17 mouse cellular contexts compared by ENCODE assay signal in the genomic region with DNA sequence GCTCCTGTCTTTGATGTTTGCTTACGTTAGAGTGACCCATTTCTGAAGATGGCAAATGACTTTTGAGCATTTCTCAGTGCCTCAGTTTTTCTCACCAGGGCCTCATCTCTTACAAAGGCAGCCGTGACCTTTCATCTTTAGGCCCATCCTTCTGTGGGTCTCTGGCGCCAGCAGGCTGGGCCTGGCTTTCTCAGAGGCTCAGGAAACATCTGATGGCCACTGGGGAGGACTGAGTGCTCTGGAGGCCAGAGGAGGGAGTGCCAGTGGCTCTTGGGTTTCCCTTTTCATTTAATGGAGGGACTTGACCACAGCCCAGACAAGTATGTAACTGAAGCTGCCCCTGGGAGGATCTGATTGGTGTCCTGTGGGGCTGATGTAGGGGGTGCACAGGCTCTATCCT. TPM values are rescaled to one million over a fixed set of nuclear protein-coding genes. Genes with fewer than 3 reads are reported as not detected.
DNase-seq lines count a peak whose midpoint lies in the region; ATAC-seq and TF ChIP-seq lines count a peak whose summit lies in the region.
"Had no signal": no experiment of that assay in that cellular context is flagged by ENCODE, and none has a peak within 500 bp of the region (broad histone marks: within the 10 kb centered on the region; RNA-seq: fewer than 3 reads in every experiment).

No protein-coding gene starts in this region.

- DNase-seq in gastrocnemius, adult 2 months: no peak
- DNase-seq in gastrocnemius, postnatal 10 days: no peak
- no peak for DNase-seq in kidney, adult 9 months
- no peak for DNase-seq in intestine, embryonic 14.5 days (ENCODE audit: low spot score)
- no peak for DNase-seq in layer of hippocampus, postnatal 25 days (ENCODE audit: extremely low spot score in 1 of 2, low spot score in 1 of 2)
- DNase-seq: adrenal gland, adult 2 months; cerebellum, adult 9-11 months; gastrocnemius, postnatal 36 days had no signal

- TF ChIP-seq POLR2A in myocyte (IDR thresholded peaks at IDR 0.05; ENCODE audit: insufficient read length, low read depth): no peak

- peaks cover 88% of the 10 kb centered on the region for H3K79me2 ChIP-seq in myocyte (ENCODE audit: control insufficient read depth, insufficient read depth)

- intact Hi-C loops in gastrocnemius, adult 2 months (cut with DNase I): no loop called here

- H3K27ac ChIP-seq in gastrocnemius, adult 2 months: peak overlapping the region; percentile 20; the same call in 1 of the 2 replicates
- H3K27ac ChIP-seq in kidney, embryonic 16.5 days (ENCODE audit: low read length): peak overlapping the region; percentile 53; the same call in 1 of the 2 replicates
- peak overlapping the region; percentile 33; the same call in 1 of the 2 replicates for H3K27ac ChIP-seq in intestine, embryonic 14.5 days (ENCODE audit: low read depth)
- H3K27ac ChIP-seq in neural tube, embryonic 15.5 days (replicated peaks): no peak overlapping the region
- H3K27ac ChIP-seq: hindbrain, embryonic 12.5 days; limb, embryonic 13.5 days; neural tube, embryonic 12.5 days had no signal

- ATAC-seq in kidney, embryonic 16.5 days (ENCODE audit: low FRiP score, low TSS enrichment): peak; percentile 17; the same call in 1 of the 2 replicates
- ATAC-seq in intestine, embryonic 14.5 days (replicated peaks; ENCODE audit: low FRiP score, low TSS enrichment, low read depth): no peak
- no peak for ATAC-seq in neural tube, embryonic 15.5 days (ENCODE audit: low FRiP score)
- ATAC-seq: lung, postnatal 0 days; midbrain, embryonic 16.5 days had no signal

- H3ac ChIP-seq in myocyte (ENCODE audit: control insufficient read depth, insufficient read length): no peak overlapping the region

- WGBS in kidney, embryonic 16.5 days: 39% methylated on average over 3 of the region's 3 CpGs
- 50% methylated on average over 3 of the region's 3 CpGs for WGBS in intestine, embryonic 14.5 days
- 57% methylated on average over 3 of the region's 3 CpGs for WGBS in neural tube, embryonic 15.5 days

- H3K36me3 ChIP-seq in kidney, embryonic 16.5 days (ENCODE audit: insufficient read depth, low read length): 0 out of 2 replicates have a peak, but pooled peaks cover 3% of the 10 kb centered on the region
- peaks cover 11% of the 10 kb centered on the region; the same call in 1 of the 2 replicates for H3K36me3 ChIP-seq in intestine, embryonic 14.5 days (ENCODE audit: control insufficient read depth, insufficient read depth, low read length)
- no peaks in the 10 kb centered on the region for H3K36me3 ChIP-seq in myocyte (ENCODE audit: control insufficient read depth, insufficient read depth)
- H3K36me3 ChIP-seq in neural tube, embryonic 15.5 days: no peaks in the 10 kb centered on the region
- H3K36me3 ChIP-seq: G1E had no signal

- no peak overlapping the region for H3K9ac ChIP-seq in kidney, embryonic 16.5 days (replicated peaks; ENCODE audit: low read length)
- H3K9ac ChIP-seq in intestine, embryonic 14.5 days (ENCODE audit: low read length): no peak overlapping the region
- H3K9ac ChIP-seq in neural tube, embryonic 15.5 days (replicated peaks): no peak overlapping the region
- H3K9ac ChIP-seq: hindbrain, embryonic 12.5 days; limb, embryonic 13.5 days; neural tube, embryonic 12.5 days had no signal

- H3K4me1 ChIP-seq in kidney, embryonic 16.5 days (ENCODE audit: insufficient read depth, low read length): peaks cover 73% of the 10 kb centered on the region
- H3K4me1 ChIP-seq in intestine, embryonic 14.5 days (replicated peaks; ENCODE audit: control insufficient read depth, insufficient read depth, low read length): peaks cover 39% of the 10 kb centered on the region
- H3K4me1 ChIP-seq in neural tube, embryonic 15.5 days: peaks cover 10% of the 10 kb centered on the region; the same call in 1 of the 2 replicates

- H3K4me2 ChIP-seq in kidney, embryonic 16.5 days (replicated peaks; ENCODE audit: low read depth, low read length): no peak overlapping the region
- peak overlapping the region; percentile 33; the same call in 1 of the 2 replicates for H3K4me2 ChIP-seq in intestine, embryonic 14.5 days (ENCODE audit: low read length)
- H3K4me2 ChIP-seq in myocyte (ENCODE audit: low read depth): peak overlapping the region; percentile 0
- no peak overlapping the region for H3K4me2 ChIP-seq in neural tube, embryonic 15.5 days
- H3K4me2 ChIP-seq: hindbrain, embryonic 12.5 days; limb, embryonic 13.5 days; neural tube, embryonic 12.5 days had no signal

- TF ChIP-seq CTCF in gastrocnemius, adult 2 months (IDR thresholded peaks at IDR 0.05): no peak

- no peaks in the 10 kb centered on the region for H3K9me3 ChIP-seq in kidney, embryonic 16.5 days (ENCODE audit: low read length)
- no peaks in the 10 kb centered on the region for H3K9me3 ChIP-seq in intestine, embryonic 14.5 days (ENCODE audit: control insufficient read depth, low read length)
- H3K9me3 ChIP-seq in neural tube, embryonic 15.5 days (replicated peaks): no peaks in the 10 kb centered on the region
- H3K9me3 ChIP-seq: G1E; hindbrain, embryonic 12.5 days; limb, embryonic 13.5 days; neural tube, embryonic 12.5 days had no signal

- no peaks in the 10 kb centered on the region for H3K27me3 ChIP-seq in kidney, embryonic 16.5 days (ENCODE audit: insufficient read depth, low read length)
- no peaks in the 10 kb centered on the region for H3K27me3 ChIP-seq in intestine, embryonic 14.5 days (replicated peaks; ENCODE audit: control insufficient read depth, insufficient read depth, low read length)
- H3K27me3 ChIP-seq in myocyte (ENCODE audit: control insufficient read depth, insufficient read depth, insufficient read length): no peaks in the 10 kb centered on the region
- H3K27me3 ChIP-seq in neural tube, embryonic 15.5 days (replicated peaks): no peaks in the 10 kb centered on the region
- H3K27me3 ChIP-seq: hindbrain, embryonic 12.5 days; limb, embryonic 13.5 days; neural tube, embryonic 12.5 days had no signal

- H3K4me3 ChIP-seq in gastrocnemius, adult 2 months: no peak overlapping the region
- H3K4me3 ChIP-seq in kidney, embryonic 16.5 days (ENCODE audit: low read length): no peak overlapping the region
- H3K4me3 ChIP-seq in intestine, embryonic 14.5 days (ENCODE audit: low read depth, low read length): no peak overlapping the region
- H3K4me3 ChIP-seq in myocyte: no peak overlapping the region
- H3K4me3 ChIP-seq in neural tube, embryonic 15.5 days (replicated peaks): no peak overlapping the region
- H3K4me3 ChIP-seq: hindbrain, embryonic 12.5 days; limb, embryonic 13.5 days; neural tube, embryonic 12.5 days had no signal

TF ChIP-seq in myocyte, 11 proteins besides CTCF, POLR2A, EP300 and RAD21:
- TF ChIP-seq USF1 (IDR thresholded peaks at IDR 0.05; ENCODE audit: low read depth) (no peak), TCF12 (IDR thresholded peaks at IDR 0.05; ENCODE audit: insufficient read depth, poor library complexity, severe bottlenecking) (no peak), POLR2AphosphoS2 (IDR thresholded peaks at IDR 0.05; ENCODE audit: insufficient read length, low read depth) (no peak), MYOG (IDR thresholded peaks at IDR 0.05; ENCODE audit: control insufficient read depth in 1 of 3, insufficient read depth in 1 of 3, insufficient read length in 2 of 3, low read depth in 2 of 3) (no peak)

RNA-seq across cellular contexts. Expression of a gene that starts 38.2 kb away (rescaled TPM):
- total RNA-seq in gastrocnemius, adult 2 months (2021): 1 to 10 TPM; 4.1 to 4.9 TPM
- total RNA-seq in gastrocnemius, postnatal 10 days (2021): 1 to 10 TPM; 5.5 to 7.7 TPM
- polyA plus RNA-seq in kidney, embryonic 16.5 days (2015; fragmentation: Nextera tagmentation; extraction: Ambion mirVana): 27.0 and 28.1 TPM in 2 replicates
- polyA plus RNA-seq in intestine, embryonic 14.5 days (2014; fragmentation: Nextera tagmentation; extraction: Ambion mirVana): 32.8 and 33.1 TPM in 2 replicates
- polyA plus RNA-seq in myocyte (2012; fragmentation: generic; extraction: Trizol): 25.7 TPM
- polyA plus RNA-seq in neural tube, embryonic 15.5 days (2015; fragmentation: Nextera tagmentation; extraction: Ambion mirVana): 7.4 and 10.2 TPM in 2 replicates
- 1 to 10 TPM; 4.5 to 5.0 TPM for total RNA-seq in layer of hippocampus, postnatal 25 days (2021)

Comparison
In these comparisons a context has a peak if more than half of its experiments do, and no peak if none do; other contexts are left out.
1. H3K4me2 ChIP-seq: peak in intestine, embryonic 14.5 days (single experiment) and myocyte (single experiment); none in kidney, embryonic 16.5 days (single experiment) and neural tube, embryonic 15.5 days (single experiment).